Mouse (Mus musculus): ENCODE measurements around the gene Lrrc32. TPM values are rescaled to one million over a fixed set of nuclear protein-coding genes. Genes with fewer than 3 reads are reported as not detected.

Lrrc32 gene
- polyA plus RNA-seq, 1 experiment: 5.9 TPM

DNA sequence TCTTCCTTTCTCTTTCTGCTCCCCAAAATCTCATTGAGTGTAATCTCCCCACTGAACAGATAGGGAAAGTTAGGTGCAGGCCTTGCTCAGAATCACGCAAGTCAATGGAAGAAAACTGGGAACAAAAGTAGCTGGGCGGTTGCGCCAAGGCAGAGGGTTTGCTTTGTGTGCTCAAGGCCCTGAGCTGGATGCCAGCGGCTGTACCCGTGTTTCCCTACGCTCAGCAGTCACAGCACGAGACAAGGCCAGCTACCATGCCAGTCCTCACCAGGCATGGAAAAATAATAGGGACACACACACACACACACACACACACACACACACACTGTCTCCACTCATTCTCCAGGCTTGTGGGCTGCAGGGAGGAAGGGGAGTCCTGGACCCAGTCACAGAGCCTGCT is 12.0 kb downstream of the Lrrc32 start:
- H3K27me3 ChIP-seq (ENCODE audit: control insufficient read depth, insufficient read depth, low read length, poor library complexity, severe bottlenecking): no peaks in the 10 kb centered on the region
- H3K4me3 ChIP-seq (ENCODE audit: low read depth, low read length): no peak overlapping the region
- no peak for TF ChIP-seq EP300 (IDR thresholded peaks at IDR 0.05; ENCODE audit: insufficient read depth, low read depth, low read length)
- no peak for TF ChIP-seq POLR2A (IDR thresholded peaks at IDR 0.05; ENCODE audit: insufficient read depth, low read length)
- no peak for TF ChIP-seq CTCF (IDR thresholded peaks at IDR 0.05; ENCODE audit: low read depth, low read length)
- H3K9me3 ChIP-seq (replicated peaks; ENCODE audit: control insufficient read depth, insufficient read depth, low read length, poor library complexity, severe bottlenecking): no peaks in the 10 kb centered on the region
- no peaks in the 10 kb centered on the region for H3K36me3 ChIP-seq (ENCODE audit: control insufficient read depth, insufficient read depth, low read length, poor library complexity, severe bottlenecking)
- no peak overlapping the region for H3K9ac ChIP-seq (ENCODE audit: low read depth, poor library complexity, severe bottlenecking)
- H3K27ac ChIP-seq (ENCODE audit: insufficient read depth, low read length): no peak overlapping the region
- no peaks in the 10 kb centered on the region for H3K4me1 ChIP-seq (ENCODE audit: control insufficient read depth, insufficient read depth, low read length)

DNA sequence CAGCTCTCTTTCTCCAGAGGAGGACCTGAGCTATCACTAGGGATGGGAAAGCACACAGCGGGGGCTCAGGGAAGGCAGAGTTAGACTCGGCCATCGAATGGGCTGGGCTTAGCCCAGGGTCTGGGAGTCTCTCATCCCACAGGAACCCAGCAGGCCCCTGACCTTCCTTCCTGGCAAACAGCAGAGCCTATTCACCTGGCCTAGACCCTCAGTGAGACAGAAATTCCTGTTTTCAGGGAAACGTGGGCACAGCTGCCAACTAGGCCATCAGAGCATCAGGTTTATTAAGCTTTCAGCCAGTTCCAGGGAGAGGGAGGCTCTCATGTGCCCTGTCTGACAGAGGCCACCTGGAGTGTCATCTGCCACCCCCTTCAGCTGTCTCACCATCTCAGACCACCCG is 13.8 kb downstream of the Lrrc32 start:
- H3K4me1 ChIP-seq (ENCODE audit: control insufficient read depth, insufficient read depth, low read length): no peaks in the 10 kb centered on the region
- H3K9ac ChIP-seq (ENCODE audit: low read depth, poor library complexity, severe bottlenecking): no peak overlapping the region
- no peak overlapping the region for H3K27ac ChIP-seq (ENCODE audit: insufficient read depth, low read length)
- no peaks in the 10 kb centered on the region for H3K27me3 ChIP-seq (ENCODE audit: control insufficient read depth, insufficient read depth, low read length, poor library complexity, severe bottlenecking)
- no peak overlapping the region for H3K4me3 ChIP-seq (ENCODE audit: low read depth, low read length)
- H3K36me3 ChIP-seq (ENCODE audit: control insufficient read depth, insufficient read depth, low read length, poor library complexity, severe bottlenecking): no peaks in the 10 kb centered on the region
- no peaks in the 10 kb centered on the region for H3K9me3 ChIP-seq (replicated peaks; ENCODE audit: control insufficient read depth, insufficient read depth, low read length, poor library complexity, severe bottlenecking)
- no peak for TF ChIP-seq CTCF (IDR thresholded peaks at IDR 0.05; ENCODE audit: low read depth, low read length)
- no peak for TF ChIP-seq EP300 (IDR thresholded peaks at IDR 0.05; ENCODE audit: insufficient read depth, low read depth, low read length)
- TF ChIP-seq POLR2A (IDR thresholded peaks at IDR 0.05; ENCODE audit: insufficient read depth, low read length): no peak

DNA sequence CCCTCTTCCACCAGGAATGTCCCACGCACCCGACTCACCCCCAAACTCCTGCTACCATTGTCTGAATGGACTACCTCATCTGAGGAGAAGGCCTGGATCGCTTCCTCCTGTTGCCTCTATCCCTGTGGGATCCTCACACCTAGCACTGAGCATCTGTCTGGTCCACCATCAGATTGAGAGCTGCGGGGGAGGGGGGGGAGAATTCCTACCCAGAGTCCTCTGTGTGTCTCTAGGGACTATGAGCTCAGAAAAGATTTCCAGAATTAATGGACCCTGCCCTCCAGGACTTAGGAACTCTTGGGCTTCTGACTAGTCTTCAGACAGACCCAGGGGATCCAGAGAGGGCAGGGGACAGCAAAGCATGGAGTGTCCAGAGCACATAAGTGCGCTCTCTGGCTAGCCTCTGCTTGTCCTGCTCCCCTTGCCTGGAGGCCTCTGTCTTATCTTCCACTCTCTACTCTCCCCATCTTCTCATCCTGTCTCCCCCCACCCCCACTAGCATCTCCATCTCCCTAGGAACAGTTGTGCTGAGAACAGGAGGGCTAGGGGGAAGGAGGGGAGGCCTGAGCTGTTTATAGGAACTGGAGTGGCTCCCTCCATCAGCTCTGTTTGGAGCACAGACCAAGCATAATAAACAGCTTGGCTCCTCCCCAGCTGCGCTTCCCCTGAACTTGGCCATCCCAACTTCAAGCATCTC is 15.0 kb downstream of the Lrrc32 start:
- no peaks in the 10 kb centered on the region for H3K36me3 ChIP-seq (ENCODE audit: control insufficient read depth, insufficient read depth, low read length, poor library complexity, severe bottlenecking)
- H3K9me3 ChIP-seq (replicated peaks; ENCODE audit: control insufficient read depth, insufficient read depth, low read length, poor library complexity, severe bottlenecking): no peaks in the 10 kb centered on the region
- no peak overlapping the region for H3K27ac ChIP-seq (ENCODE audit: insufficient read depth, low read length)
- TF ChIP-seq POLR2A (IDR thresholded peaks at IDR 0.05; ENCODE audit: insufficient read depth, low read length) (no peak), EP300 (IDR thresholded peaks at IDR 0.05; ENCODE audit: insufficient read depth, low read depth, low read length) (no peak), CTCF (IDR thresholded peaks at IDR 0.05; ENCODE audit: low read depth, low read length) (no peak)
- no peak overlapping the region for H3K9ac ChIP-seq (ENCODE audit: low read depth, poor library complexity, severe bottlenecking)
- no peaks in the 10 kb centered on the region for H3K4me1 ChIP-seq (ENCODE audit: control insufficient read depth, insufficient read depth, low read length)
- no peaks in the 10 kb centered on the region for H3K27me3 ChIP-seq (ENCODE audit: control insufficient read depth, insufficient read depth, low read length, poor library complexity, severe bottlenecking)
- H3K4me3 ChIP-seq (ENCODE audit: low read depth, low read length): no peak overlapping the region

DNA sequence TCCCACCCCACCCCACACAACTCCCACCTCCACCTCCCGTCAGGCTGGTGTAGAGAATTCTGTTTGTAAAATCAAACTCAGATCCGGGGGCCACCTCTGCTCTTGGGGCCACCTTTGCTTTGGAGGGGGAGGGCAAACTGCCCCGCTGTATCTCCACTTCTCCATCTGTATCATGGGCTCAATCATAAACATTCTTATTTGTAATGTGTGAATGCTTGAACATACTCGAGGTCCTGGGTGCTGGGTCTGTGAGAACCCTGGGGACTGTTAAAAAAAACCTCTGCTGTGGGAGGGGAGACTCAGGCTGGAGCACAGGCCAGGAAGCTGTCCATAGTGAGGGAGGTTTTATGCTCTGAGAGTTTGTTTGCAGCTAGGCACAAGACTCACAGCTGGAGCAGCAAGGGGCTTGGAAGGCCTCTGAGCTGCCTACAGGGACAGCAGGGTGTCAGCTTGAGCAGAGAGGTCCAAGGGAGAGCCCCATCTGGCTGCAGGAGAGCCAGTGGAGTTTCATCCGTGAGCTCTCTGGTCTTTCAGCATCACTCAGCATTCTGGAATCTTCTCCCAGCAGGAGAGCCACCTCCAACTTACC is 15.7 kb downstream of the Lrrc32 start:
- Histone ChIP-seq H3K9ac (ENCODE audit: low read depth, poor library complexity, severe bottlenecking) (no peak overlapping the region), H3K9me3 (replicated peaks; ENCODE audit: control insufficient read depth, insufficient read depth, low read length, poor library complexity, severe bottlenecking) (no peaks in the 10 kb centered on the region), H3K27me3 (ENCODE audit: control insufficient read depth, insufficient read depth, low read length, poor library complexity, severe bottlenecking) (no peaks in the 10 kb centered on the region), H3K4me3 (ENCODE audit: low read depth, low read length) (no peak overlapping the region), H3K36me3 (ENCODE audit: control insufficient read depth, insufficient read depth, low read length, poor library complexity, severe bottlenecking) (no peaks in the 10 kb centered on the region), H3K27ac (ENCODE audit: insufficient read depth, low read length) (no peak overlapping the region), H3K4me1 (ENCODE audit: control insufficient read depth, insufficient read depth, low read length) (no peaks in the 10 kb centered on the region)
- TF ChIP-seq POLR2A (IDR thresholded peaks at IDR 0.05; ENCODE audit: insufficient read depth, low read length) (no peak), EP300 (IDR thresholded peaks at IDR 0.05; ENCODE audit: insufficient read depth, low read depth, low read length) (no peak), CTCF (IDR thresholded peaks at IDR 0.05; ENCODE audit: low read depth, low read length) (no peak)

DNA sequence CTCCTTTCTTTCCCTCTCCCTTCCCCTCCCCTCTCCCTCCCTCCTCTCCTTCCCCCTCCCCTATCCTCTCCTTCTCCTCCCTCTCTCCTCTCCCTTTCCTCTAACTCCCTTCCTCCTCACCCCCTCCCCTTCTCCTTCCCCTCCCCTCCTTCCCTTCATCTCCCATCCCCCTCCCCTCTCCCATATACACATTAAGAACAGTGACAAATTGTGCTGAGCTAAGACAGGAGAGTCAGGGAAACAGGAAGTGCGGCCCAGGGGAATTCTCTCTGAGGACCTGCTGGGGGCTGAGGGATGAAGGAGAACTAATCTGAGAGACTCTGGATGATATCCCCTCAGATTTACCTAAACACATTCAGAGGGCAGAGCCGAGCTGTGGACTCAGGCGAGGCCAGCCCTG is 16.6 kb downstream of the Lrrc32 start:
- H3K4me3 ChIP-seq (ENCODE audit: low read depth, low read length): no peak overlapping the region
- no peak overlapping the region for H3K27ac ChIP-seq (ENCODE audit: insufficient read depth, low read length)
- no peak for TF ChIP-seq POLR2A (IDR thresholded peaks at IDR 0.05; ENCODE audit: insufficient read depth, low read length)
- no peak for TF ChIP-seq CTCF (IDR thresholded peaks at IDR 0.05; ENCODE audit: low read depth, low read length)
- no peak for TF ChIP-seq EP300 (IDR thresholded peaks at IDR 0.05; ENCODE audit: insufficient read depth, low read depth, low read length)
- H3K27me3 ChIP-seq (ENCODE audit: control insufficient read depth, insufficient read depth, low read length, poor library complexity, severe bottlenecking): no peaks in the 10 kb centered on the region
- H3K9me3 ChIP-seq (replicated peaks; ENCODE audit: control insufficient read depth, insufficient read depth, low read length, poor library complexity, severe bottlenecking): no peaks in the 10 kb centered on the region
- no peaks in the 10 kb centered on the region for H3K4me1 ChIP-seq (ENCODE audit: control insufficient read depth, insufficient read depth, low read length)
- no peak overlapping the region for H3K9ac ChIP-seq (ENCODE audit: low read depth, poor library complexity, severe bottlenecking)
- H3K36me3 ChIP-seq (ENCODE audit: control insufficient read depth, insufficient read depth, low read length, poor library complexity, severe bottlenecking): no peaks in the 10 kb centered on the region
